Mouse (Mus musculus) lung, adult 18-20 months (tissue): ENCODE measurements at regions not wholly inside any gene's neighbourhood (a gene's known extent, or its start where the extent isn't known, plus 50 kb on each side); places are given as distances from the start of the nearest gene placed in this dataset.
A peak's percentile ranks its signal among the peaks of the same experiment; 100 is the strongest.

Source experiments
- DNase-seq, 2 experiments: peaks; one replicate each; pipeline ENCODE4 v3.0.0; 2022; ENCODE audit warnings: mixed read lengths in 2 of 2

GRCm38 (mm10) chr13:110599666-110600065 is 204.8 kb downstream of the Plk2 start:
- DNase-seq, result no peak

DNA sequence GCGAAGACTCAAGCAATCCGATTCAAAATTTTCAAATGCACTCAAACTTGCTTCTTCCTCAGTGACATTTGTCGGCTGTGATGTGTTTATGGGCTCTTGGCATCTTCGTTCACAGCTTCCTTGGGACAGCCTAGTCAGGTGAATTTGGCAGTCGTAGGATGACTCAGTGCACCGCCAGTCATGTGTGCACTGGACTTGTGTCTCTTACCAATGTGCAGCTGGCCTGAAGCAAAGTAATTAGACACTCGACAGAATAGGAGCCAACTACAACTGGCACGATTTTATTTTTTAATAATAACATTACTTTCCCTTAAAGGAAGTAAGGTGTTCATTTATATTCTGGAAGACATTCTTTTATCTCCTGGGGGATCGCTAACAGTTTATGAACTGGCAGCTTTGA is 205.5 kb downstream of the Plk2 start:
- no peak for DNase-seq

- DNase-seq, result no peak
These were observed 206.5 kb downstream of the Plk2 start for GRCm38 (mm10) chr13:110601352-110601751.

DNA sequence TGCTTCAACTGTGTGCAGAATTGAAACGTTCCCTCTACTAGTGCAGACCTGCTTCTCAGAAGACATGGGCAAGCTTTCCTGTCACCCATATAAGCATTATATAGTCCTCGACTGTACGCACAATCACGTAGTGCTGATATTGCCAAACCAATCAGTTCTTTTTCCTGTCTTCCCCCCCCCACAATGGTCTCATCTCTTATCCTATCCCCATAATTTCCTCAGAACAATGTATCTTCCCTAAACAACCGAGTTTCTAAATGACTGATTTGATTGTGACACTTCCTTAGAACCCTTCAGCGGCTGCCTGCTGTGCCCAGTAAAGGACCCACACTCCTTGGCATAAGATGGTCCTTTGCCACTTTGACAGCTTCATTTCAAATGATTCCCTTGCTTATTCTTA is 207.0 kb downstream of the Plk2 start:
- no peak for DNase-seq

GRCm38 (mm10) chr13:110602894-110603293 is 208.0 kb downstream of the Plk2 start:
- DNase-seq, result no peak

GRCm38 (mm10) chr13:110619010-110619409 is 224.2 kb downstream of the Plk2 start:
- no peak for DNase-seq

DNA sequence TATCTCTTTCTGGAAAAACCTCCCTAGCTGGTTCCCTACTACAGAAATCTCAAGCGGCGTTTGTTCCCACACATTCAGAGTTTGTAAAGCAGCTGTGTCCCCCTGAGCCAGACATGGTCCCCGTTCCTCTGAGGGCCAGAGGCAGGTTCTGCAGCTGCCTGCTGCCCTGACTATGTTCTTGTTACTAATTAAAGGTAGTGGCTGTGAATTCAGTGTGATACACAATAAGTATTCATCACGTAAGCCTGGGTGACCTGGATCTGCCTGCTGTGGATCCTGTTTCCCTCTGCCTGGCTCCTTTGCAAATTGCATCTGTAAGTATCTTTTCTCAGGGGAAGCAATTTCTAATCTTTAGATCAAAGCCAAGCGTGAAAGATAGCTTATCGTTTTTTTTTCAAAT is 232.3 kb downstream of the Plk2 start:
- no peak for DNase-seq

DNA sequence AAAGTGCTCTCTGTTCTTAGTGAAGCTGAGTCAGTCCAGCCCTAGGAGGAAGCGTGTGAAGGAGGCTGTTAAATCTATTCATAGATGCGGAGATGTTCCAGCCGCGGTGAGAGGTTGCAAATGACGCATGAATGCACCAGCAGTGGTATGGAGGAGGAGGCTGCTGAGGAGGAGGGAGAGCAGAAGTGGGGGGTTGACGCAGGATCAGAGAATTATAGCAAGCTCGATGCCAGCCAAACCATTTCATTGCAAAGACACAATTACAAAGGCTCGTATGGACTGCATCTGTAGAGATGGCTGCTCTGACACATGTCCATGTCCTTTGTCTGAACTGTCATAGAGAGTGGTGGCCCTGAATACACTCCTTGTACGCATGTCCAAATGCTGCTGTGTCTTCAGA is 232.9 kb downstream of the Plk2 start:
- DNase-seq, result no peak

GRCm38 (mm10) chr13:110628201-110628600 is 233.4 kb downstream of the Plk2 start:
- no peak for DNase-seq

DNA sequence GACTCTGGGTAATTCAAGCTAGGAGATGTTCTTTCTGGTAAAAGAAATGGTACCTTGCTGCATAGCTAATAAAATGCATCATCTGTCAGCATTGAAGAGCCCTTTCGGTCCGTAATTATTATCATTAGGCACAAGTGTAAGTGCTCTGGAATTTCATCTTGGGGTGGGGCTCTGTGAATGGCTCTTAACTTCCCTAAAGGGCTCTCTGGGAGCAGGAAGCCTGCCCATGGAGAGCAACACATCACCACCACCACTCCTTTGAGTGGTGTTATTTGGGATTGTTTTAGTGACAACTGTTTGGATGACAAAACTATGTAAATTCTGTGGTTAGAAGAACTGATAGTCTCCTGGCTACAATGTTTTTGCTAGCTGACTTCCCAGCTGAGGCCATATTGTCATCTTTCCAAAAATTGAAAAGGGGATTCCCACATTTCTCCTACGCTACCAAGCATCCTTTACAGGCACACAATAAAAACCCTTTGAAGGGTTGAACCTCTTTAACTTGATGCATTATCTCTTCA is 238.5 kb downstream of the Plk2 start:
- peak in 1 of 2 experiments; percentile 21 for DNase-seq

DNA sequence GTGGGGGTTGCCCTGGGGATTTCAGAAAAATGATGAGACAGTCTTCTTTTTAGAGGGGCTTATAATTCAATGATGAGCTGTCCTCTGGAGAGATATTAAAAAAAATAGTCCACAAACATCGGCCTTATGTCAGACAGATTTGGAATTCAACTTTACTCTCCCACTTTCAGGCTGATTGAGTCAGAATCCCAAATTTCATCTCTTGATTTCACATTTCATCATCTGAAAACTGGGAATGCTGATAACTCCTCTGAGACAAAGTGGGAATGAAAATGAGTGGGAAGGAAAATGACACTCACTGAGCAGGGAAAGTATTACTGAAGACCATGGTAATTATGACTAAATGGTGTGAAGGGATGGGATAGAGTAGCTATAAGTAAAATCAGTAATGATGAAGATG is 239.1 kb downstream of the Plk2 start:
- no peak for DNase-seq

- no peak for DNase-seq
These were observed 247.9 kb downstream of the Plk2 start for GRCm38 (mm10) chr13:110642792-110643191.

- peak; percentile 89 to 91 for DNase-seq
These were observed 248.5 kb downstream of the Plk2 start for GRCm38 (mm10) chr13:110643198-110643896.

DNA sequence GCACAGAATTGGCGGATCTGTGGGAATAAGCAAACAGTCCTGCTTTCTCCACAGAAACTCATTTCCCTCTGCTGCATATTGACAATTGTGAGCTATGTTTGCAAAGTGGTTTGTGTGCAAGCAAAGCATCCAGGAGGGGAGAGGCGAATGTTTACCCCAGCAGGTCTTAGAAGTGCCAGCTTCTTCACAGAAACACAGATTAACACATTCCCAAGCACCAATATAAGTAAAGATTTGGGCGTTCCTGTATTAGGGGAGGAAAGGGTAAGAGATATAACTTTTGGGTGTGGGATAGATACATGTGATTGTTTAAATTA is 249.0 kb downstream of the Plk2 start:
- DNase-seq, result no peak

- no peak for DNase-seq
These were observed 254.5 kb downstream of the Plk2 start for GRCm38 (mm10) chr13:110649378-110649777.

- no peak for DNase-seq
These were observed 255.1 kb downstream of the Plk2 start for GRCm38 (mm10) chr13:110649870-110650497.

DNA sequence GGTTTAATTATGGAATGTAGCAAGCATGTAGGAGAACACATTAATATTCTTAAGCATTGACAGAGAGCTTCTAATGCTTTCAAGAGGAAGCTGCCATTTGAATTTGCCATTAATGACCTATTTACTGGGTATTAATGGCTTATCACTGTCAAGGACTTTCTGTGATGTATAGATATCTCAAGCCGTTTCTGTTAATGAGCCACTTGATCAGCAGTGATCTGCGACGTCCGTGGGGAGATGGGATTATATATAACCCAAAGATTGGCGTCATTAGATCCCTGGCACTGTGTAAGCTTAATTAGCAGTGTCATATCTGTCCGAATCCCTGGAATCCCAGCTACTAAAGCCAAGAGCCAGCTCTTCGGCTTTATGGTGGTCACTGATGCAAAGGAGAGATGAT is 257.4 kb downstream of the Plk2 start:
- DNase-seq, result no peak

DNA sequence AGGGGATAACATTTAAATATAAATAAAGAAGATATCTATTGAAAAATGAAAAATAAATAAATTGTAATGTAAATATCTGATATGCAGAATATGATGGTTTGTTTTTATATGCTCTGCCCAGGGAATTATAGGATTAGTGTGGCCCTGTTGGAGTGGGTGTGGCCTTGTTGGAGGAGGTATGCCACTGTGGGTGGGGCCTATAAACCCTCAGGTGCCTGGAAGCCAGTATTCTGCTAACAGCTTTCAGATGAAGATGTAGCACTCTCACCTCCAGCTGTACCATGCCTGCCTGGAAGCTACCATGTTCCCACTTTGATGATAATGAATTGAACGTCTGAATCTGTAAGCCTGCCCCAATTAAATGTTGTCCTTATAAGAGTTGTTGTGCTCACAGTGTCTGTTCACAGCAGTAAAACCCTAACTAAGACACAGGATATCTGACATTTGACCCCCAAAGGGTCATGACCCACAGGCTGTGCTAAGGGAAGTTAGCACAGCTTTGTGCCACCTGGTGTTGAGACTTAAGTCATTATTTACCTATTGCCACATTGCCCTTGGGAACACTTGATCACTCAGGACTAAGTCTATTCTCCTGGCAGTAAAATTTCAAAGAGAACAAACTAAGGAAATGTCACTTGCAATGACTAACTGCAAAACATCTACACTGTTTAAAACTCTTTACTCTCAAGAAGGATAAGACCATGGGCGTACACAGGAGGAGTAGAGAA is 270.4 kb downstream of the Plk2 start:
- DNase-seq, result peak; percentile 21 to 69

- DNase-seq, result no peak
These were observed 272.6 kb downstream of the Plk2 start for GRCm38 (mm10) chr13:110667276-110667956.

DNA sequence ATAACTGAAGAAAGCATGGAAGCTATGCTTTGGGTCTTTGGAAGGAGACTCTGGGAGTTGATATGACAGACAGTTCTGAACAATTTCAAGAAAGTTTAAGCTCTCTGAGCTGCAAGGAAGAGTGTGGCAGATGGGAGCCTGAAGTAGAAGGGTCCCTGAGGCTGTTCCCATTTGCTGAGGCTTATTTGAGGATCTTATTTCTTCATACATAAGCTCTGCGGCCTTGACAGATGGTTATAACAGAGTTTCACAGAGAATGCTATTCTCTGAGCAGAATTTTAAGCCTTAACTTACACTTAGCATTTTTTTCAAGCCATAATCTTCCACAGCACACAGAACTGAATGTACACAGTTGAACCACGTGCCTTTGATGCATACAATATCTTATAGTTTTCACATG is 278.7 kb downstream of the Plk2 start:
- DNase-seq, result no peak

GRCm38 (mm10) chr13:110683259-110684041 is 288.6 kb downstream of the Plk2 start:
- peak in 1 of 2 experiments; percentile 46 for DNase-seq

DNA sequence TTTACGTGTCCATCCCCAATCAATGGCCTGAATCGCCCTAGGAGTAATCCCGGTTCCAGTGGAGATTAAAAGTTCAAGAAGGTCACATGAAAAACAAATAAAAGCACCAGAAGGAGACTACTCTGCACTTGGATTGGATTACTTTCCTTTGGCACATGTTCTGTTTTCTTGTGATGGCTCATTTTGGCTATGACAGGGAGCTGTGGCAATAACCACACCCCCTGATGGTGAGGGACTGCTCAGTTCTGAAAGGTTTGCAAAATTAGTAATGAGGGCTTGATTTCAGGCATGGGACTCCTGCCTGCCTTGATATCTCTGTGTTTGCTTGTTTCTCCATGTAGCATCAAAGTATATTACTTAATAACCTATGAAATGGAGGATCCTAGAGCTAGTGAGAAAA is 293.9 kb downstream of the Plk2 start:
- no peak for DNase-seq
